Mouse (Mus musculus) layer of hippocampus, adult 18-20 months (tissue): ENCODE results near the gene Usp30. TPM values are rescaled to one million over a fixed set of nuclear protein-coding genes. Genes with fewer than 3 reads are reported as not detected.
A peak's percentile ranks its signal among the peaks of the same experiment; 100 is the strongest.

Experiments used
- DNase-seq, 2 experiments: peaks; one replicate each; pipeline ENCODE4 v3.0.0; 2022; ENCODE audit warnings: low spot score in 2 of 2
- total RNA-seq, 2 experiments: library from RNA; stranded (reverse); gene quantifications; 2 replicates each; pipeline ENCODE4 v1.2.3; 2021

Usp30 gene
- total RNA-seq, 2 experiments from 2014 or later: 39.9 to 42.2 TPM

GRCm38 (mm10) chr5:114126499-114127244 is 61.4 kb downstream of the Usp30 start:
- DNase-seq: no peak

GRCm38 (mm10) chr5:114127374-114128349 is 62.4 kb downstream of the Usp30 start, which contains the start of gene Alkbh2:
Alkbh2 (minus strand) TSS chr5:114128218.
- DNase-seq: peak; percentile 67 to 76

DNA sequence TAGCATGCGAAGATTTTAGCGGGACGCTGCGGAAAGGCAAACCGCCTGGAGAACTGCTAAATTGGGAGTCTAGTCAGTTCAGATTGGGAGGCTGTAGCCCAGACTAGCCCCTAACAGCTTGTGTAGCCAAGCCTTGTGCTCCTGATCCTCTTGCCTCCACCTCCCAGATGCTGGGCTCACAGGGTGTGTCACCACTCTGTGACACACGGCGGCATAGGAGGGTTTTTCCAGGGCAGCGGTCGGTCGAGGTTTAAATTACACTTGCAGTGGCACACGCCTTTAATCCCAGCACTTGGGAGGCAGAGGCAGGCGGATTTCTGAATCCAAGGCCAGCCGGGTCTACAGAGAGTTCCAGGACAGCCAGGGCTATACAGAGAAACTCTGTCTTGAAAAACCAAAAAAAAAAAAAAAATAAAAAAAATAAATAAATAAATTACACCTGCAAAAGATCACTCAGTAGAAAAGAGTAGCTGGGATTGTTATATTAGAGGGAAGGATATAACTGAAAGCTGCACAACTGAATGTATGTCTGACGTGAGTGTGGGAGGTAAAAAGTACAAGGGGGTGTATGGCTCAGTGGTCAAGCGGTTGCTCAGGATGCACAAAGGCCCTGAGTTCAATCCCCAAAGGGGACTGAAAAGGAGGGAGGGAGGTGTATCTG is 64.4 kb downstream of the Usp30 start:
- no peak for DNase-seq

DNA sequence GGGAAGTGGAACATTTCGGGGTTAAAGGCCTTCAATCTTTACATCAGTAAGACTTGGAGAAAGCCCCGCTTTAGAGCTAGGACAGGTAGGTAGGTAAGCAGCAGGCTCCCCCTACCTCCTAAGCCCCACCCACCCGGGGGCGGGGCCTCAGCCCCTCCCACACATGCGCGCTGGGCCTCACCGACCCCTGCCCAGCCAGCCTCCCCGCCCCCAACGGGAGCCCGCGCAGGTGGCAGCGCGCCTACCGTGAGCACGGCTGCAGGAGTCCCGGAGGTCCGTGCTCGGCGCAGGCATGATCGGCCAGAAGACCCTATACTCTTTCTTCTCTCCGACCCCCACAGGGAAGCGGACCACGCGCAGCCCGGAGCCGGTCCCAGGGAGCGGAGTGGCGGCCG is 64.9 kb downstream of the Usp30 start, which contains the start of gene Ung:
Gene Ung (plus strand): TSS at position 176 of the 395 bp plus-strand sequence.
- no peak for DNase-seq

DNA sequence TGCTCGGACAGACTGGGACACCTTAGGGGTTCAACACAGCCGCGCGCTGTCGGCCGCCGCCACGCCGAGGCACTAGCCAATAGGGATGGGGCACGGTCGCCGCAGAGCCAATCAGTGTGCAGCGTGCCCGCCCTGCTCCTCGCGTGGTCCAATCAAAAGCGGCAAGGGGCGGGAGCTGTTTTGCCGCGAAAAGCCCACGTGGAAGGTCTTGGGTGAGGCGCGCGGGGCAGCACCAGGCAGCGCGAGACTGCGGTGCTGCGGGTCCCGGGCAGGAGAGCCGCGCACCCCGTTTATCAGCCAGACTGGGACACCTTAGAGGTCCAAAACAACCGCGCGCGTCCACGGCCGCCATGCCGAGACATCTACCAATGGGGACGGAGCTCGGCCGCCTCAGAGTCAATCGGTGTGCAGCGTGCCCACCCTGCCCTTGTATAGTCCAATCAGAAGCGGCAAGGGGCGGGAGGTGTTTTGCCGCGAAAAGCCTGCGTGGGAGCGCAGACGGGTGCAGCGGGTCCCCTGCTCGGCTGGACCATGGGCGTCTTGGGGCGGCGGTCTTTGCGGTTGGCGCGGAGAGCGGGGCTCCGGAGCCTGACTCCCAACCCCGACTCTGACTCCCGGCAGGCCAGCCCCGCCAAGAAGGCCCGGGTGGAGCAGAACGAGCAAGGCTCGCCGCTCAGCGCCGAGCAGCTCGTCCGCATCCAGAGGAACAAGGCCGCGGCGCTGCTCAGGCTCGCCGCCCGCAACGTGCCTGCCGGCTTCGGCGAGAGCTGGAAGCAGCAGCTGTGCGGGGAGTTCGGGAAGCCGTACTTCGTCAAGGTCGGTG is 65.6 kb downstream of the Usp30 start:
- peak; percentile 87 to 95 for DNase-seq

DNA sequence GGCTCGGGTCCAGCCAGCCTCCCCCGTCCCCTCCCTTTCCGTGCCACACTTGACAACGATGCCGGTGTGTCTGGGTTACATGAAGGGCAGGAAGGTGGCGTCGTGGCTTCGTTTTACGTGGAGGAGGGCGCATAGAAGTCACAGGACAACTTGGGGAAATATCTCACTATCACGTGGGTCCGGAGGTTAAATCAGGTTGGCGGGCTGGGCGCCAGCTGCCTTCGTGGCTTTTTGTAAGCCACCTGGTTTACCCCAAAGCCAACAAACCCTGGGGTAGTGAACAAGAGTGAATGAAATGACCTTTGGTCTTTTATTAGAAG is 66.2 kb downstream of the Usp30 start:
- DNase-seq: no peak

GRCm38 (mm10) chr5:114132841-114133240 is 67.6 kb downstream of the Usp30 start:
- DNase-seq: no peak

DNA sequence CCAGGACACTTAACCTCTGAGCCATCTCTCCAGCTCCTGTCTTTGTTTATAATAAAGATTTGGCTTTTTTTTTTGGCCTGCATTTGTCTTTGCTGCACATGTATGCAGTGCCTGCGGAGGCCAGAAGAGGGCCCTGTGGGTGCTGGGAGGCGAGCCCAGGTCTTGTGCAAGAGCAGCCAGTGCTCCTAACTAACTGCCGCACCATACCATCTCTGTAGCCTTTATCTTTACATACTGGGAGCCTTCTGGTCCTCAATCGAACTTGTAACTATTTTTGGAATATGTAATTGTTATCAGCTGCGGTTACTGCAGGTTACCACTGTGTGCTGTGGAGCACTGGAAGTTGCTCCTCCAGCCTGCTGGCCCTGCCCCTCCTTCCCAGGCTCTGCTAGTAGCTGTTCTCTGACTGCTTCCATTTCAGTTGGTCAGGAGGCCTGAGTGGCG is 68.9 kb downstream of the Usp30 start:
- peak; percentile 35 to 63 for DNase-seq

- DNase-seq: no peak
Measured at GRCm38 (mm10) chr5:114135516-114135915, 70.3 kb downstream of the Usp30 start.

DNA sequence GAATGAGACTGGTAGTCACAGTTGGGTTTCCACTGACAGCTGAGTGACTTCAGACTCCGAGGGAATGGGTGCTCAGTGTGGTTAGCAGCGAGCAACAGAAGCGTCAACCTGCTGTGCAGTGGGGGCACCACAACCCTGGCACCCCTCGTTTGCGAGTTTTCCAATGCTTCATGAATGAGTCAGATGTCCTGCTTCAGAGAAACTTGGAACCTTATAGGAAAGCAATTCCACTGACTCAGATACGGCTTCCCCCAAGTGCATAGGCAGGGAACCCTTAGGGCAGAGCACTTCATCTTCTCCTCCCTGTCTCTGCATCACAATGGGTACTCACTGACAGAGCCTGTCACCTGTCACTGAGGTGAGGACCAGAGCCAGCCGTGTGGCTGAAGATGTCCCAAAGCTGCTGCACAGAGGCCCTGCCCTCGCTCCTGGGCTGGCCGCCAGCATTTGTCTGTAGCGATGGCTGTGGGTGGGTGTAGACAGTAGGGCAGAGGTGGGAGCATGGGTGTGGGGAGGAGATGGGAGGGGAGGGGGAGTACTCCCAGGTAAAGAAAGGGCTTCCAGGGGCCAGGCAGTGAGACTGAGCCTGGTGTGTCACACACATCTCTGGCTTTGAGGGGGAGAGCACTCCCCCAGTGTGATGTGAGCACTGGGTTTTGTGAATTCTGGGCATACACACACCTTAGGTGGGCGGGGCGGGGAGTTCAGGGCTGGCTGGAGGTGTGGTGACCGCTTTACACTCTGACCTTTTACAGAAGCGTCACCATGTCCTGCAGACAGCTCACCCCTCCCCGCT is 72.4 kb downstream of the Usp30 start:
- DNase-seq: no peak

DNA sequence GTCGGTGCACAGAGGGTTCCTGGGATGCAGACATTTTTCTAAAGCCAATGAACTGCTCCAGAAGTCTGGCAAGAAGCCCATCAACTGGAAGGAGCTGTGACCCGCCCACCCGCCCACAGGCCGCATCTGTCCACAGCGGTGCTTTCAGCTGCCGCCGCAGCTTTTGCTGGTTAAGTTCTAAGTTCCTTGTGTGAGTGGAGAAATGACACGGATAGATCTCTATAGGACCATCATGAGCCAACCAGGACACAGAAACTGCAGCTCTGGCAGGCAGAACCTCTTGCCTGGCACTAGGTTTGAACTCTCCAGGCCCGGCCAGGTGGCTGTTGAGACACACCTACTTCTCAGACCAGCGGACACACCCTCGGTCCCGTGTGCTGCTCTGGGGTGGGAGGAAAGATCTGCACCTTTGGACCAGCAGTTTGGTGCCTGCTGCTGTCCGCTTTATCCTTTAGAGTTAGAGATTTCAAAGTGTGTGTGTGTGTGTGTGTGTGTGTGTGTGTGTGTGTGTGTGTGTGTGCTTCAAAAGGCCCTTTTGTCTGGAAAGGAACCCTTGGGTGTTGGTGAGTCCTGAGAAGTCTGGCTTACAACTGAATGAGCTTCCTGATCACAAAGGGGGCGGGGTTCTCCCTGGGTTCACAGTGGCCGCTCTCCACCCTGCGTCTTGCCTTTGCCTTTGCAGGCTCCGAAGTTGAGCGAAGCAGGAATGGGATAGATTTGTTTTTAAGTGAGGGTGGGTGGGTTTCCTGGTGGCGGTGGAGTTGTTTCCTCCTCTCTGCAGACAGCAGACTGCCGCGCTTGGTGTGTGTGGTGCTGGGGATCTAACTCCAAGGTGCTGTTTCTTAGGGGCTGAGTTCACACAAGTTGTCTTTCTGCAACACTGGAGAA is 73.3 kb downstream of the Usp30 start:
- DNase-seq: no peak

DNA sequence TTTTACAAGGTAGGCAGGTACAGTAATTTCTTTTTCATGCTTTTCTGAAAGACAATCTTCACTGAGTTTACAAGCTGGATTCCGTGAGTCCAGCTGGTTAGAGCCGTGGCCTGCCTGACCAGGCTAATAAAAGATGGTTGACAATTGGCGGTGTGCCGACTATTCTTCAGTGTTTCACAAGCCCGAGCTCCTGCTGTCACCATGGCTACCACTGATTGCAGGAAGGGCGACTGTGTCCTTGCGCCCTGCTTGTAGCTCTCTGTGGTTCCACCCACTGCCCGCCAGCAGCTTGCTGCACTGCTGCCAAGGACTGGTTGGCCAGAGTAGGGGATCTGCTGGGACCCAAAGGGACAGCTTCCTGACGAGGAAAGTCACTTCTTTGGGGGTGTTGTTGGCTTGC is 73.9 kb downstream of the Usp30 start:
- DNase-seq: peak; percentile 40 to 79

DNA sequence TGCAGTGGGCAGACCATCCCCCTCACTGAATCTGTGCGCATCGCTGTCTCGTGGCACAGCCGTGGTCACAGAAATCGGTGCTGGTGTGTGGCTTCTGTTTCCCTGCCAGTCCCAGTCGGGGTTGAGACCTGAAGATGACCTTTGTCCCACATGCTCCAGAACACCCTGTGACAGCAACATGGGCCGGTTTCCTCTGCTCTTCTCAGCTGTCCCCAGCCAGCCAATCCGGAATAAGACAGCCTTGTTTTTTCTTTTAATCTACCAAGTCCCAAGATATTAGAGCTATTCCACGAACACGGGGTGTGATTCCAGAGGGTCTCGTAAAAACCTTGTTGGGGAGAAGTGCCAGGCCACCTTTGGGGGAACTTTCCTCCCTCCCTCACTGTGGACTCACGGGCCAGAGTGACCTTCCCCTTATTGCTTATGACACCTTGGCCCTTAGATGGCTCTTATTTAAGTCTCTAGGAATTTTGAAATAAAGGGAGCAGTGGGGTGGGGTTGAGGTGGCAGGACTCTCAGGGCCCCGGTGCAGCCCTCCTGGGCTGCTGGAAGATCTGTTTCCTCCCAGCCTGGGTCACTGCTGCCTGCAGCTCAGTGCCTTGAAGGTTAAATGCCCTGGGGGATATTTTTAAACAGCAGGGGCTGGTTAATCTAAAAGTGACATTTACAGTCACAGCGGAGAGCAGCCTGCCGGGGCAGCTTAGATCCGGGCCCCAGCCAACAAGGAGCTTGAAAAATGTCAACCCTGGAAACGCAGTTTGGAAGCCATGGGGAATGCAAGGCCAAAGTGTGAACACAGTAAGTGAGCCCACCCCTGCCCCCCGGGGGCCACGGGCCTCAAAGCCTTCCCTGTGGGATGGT is 81.0 kb downstream of the Usp30 start, which contains the start of gene Acacb:
Gene Acacb (plus strand): TSS at position 508 of the 861 bp plus-strand sequence.
- DNase-seq: no peak

- no peak for DNase-seq
Measured at GRCm38 (mm10) chr5:114147043-114147972, 82.0 kb downstream of the Usp30 start.

DNA sequence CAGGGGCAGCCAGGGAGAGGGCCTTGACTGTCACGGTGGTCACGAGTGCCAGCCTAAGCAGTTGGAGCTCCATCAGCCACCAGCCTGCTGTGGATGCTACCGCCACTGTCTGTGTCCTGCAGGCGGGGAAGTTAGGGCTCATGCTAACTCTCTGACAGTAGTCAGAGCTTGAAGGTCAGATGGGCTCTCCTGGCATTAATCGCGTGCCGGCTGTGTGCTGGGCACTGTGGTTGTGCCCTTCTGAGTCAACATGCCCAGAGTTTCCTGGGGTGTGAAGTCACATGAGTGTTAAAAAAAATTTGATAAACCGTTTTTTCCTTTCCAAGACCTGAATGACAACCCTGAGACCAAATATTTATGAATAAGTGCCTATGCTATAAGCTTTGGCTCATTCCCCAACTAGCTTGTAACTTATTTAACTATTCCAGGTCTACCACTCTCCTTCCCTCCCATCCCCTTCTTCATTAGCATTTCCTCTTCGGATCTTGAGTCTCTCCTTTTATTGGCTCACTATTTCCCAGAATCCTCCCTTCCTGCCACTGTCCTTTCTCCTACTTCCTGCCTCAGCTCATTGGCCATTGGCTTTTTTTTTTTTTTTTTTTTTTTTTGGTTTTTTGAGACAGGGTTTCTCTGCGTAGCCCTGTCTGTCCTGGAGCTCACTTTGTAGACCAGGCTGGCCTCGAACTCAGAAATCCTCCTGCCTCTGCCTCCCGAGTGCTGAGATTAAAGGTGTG is 87.3 kb downstream of the Usp30 start:
- DNase-seq: no peak

DNA sequence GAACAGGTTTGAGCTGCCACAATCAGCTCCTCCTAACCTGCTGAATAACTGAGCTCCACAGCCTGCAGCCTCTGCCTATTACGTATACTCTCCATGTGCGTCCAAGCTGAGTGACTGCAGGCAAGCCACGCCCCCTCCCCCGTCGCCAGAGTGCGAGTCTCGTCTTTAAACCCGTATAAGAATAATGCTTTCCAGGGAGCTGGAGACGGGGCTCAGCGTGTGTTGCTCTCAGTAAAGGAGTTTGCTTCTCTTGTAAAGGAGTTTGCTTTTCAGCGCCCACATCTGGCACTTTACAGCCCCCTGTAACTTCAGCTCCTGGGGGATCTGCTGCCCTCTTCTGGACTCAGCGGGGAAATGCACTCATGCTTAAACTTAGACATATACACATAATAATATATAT is 88.2 kb downstream of the Usp30 start:
- no peak for DNase-seq
